In the genomic region with DNA sequence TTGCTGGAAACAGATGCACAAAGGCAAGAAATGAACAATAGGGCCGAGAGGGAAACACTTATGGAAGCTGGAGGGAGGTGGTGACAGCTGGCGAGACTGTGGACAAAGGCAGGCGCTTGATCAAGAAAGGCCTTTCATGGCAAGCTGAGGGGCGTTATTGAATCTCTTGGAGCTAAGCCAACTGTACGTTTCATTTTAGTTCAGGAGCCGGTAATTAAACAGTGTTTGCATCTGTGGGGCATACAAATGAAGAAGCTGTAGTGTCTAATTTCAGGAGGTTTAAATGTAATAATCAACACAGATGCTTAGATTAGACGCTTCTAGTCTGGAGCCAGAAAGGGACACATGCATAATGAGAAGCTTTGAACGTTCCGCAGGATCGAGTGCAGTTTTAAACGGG, we compare ENCODE assay signal across 12 mouse cellular contexts. TPM values are rescaled to one million over a fixed set of nuclear protein-coding genes. Genes with fewer than 3 reads are reported as not detected.
DNase-seq lines count a peak whose midpoint lies in the region; ATAC-seq lines count a peak whose summit lies in the region.
"Had no signal": no experiment of that assay in that cellular context is flagged by ENCODE, and none has a peak within 500 bp of the region (broad histone marks: within the 10 kb centered on the region; RNA-seq: fewer than 3 reads in every experiment).

No protein-coding gene starts in this region.

- no peak overlapping the region; the same call in 1 of the 2 replicates for H3K9ac ChIP-seq in forebrain, embryonic 15.5 days (replicated peaks)
- 0 out of 2 replicates have a peak overlapping the region, but pooled peaks have one; percentile 7 for H3K9ac ChIP-seq in midbrain, embryonic 12.5 days (replicated peaks)
- H3K9ac ChIP-seq: intestine, embryonic 15.5 days; limb, embryonic 12.5 days had no signal

- H3K4me1 ChIP-seq in forebrain, embryonic 15.5 days, result peaks cover 39% of the 10 kb centered on the region
- H3K4me1 ChIP-seq in midbrain, embryonic 12.5 days, result peaks cover 28% of the 10 kb centered on the region

- intact Hi-C loops in heart, postnatal 36 days (cut with DNase I), result no loop called here

- H3K4me2 ChIP-seq in forebrain, embryonic 15.5 days (replicated peaks), result peak overlapping the region; percentile 13
- H3K4me2 ChIP-seq in midbrain, embryonic 12.5 days (replicated peaks), result peak overlapping the region; percentile 22; the same call in 1 of the 2 replicates
- H3K4me2 ChIP-seq: intestine, embryonic 15.5 days; limb, embryonic 12.5 days had no signal

- peak; percentile 63 for ATAC-seq in forebrain, embryonic 15.5 days (replicated peaks)
- peak; percentile 39; the same call in 1 of the 2 replicates for ATAC-seq in midbrain, embryonic 12.5 days (ENCODE audit: low FRiP score, low read depth)
- ATAC-seq in megakaryocyte-erythroid progenitor cell, adult 5-6 weeks (replicated peaks; ENCODE audit: low FRiP score, low TSS enrichment, poor library complexity, severe bottlenecking), result no peak
- ATAC-seq: intestine, embryonic 15.5 days had no signal

- no peaks in the 10 kb centered on the region for H3K9me3 ChIP-seq in forebrain, embryonic 15.5 days
- 0 out of 2 replicates have a peak, but pooled peaks cover 3% of the 10 kb centered on the region for H3K9me3 ChIP-seq in midbrain, embryonic 12.5 days
- H3K9me3 ChIP-seq: intestine, embryonic 15.5 days; limb, embryonic 12.5 days had no signal

- peaks cover 12% of the 10 kb centered on the region for H3K36me3 ChIP-seq in forebrain, embryonic 15.5 days
- peaks cover 12% of the 10 kb centered on the region for H3K36me3 ChIP-seq in midbrain, embryonic 12.5 days

- WGBS in forebrain, embryonic 15.5 days, result 2% methylated on average over 11 of the region's 11 CpGs
- 36% methylated on average over 11 of the region's 11 CpGs for WGBS in midbrain, embryonic 12.5 days

- peak; percentile 22 for DNase-seq in MN1 (ENCODE audit: low spot score)
- DNase-seq in brain, adult 2 months (ENCODE audit: low read depth, low spot score), result peak; percentile 72
- no peak for DNase-seq in heart, postnatal 36 days
- DNase-seq in B cell, adult 2 months, result no peak
- DNase-seq: kidney, postnatal 4 days; lung, postnatal 10 days had no signal

- H3K4me3 ChIP-seq in forebrain, embryonic 15.5 days, result no peak overlapping the region
- no peak overlapping the region for H3K4me3 ChIP-seq in midbrain, embryonic 12.5 days
- H3K4me3 ChIP-seq: erythroblast, embryonic 14.5 days; intestine, embryonic 15.5 days; limb, embryonic 12.5 days had no signal

- H3K27me3 ChIP-seq in forebrain, embryonic 15.5 days, result no peaks in the 10 kb centered on the region
- H3K27me3 ChIP-seq in midbrain, embryonic 12.5 days, result no peaks in the 10 kb centered on the region; the same call in 1 of the 2 replicates
- H3K27me3 ChIP-seq: intestine, embryonic 15.5 days had no signal

- peak overlapping the region; percentile 91 for H3K27ac ChIP-seq in forebrain, embryonic 15.5 days (replicated peaks)
- peak overlapping the region; percentile 87 for H3K27ac ChIP-seq in midbrain, embryonic 12.5 days (replicated peaks)
- H3K27ac ChIP-seq: intestine, embryonic 15.5 days; limb, embryonic 12.5 days had no signal

RNA-seq across cellular contexts. Expression of a gene that starts 1.9 kb away (rescaled TPM):
- 188 and 190 TPM in 2 replicates for polyA plus RNA-seq in forebrain, embryonic 15.5 days (2015; fragmentation: Nextera tagmentation; extraction: Ambion mirVana)
- polyA plus RNA-seq in midbrain, embryonic 12.5 days (2016; fragmentation: Nextera tagmentation; extraction: Ambion mirVana), result 233 and 234 TPM in 2 replicates
- total RNA-seq in megakaryocyte-erythroid progenitor cell, adult 5-6 weeks (2014; fragmentation: Nextera tagmentation), result 140 and 150 TPM in 2 replicates
- 172 and 195 TPM in 2 replicates for total RNA-seq in megakaryocyte-erythroid progenitor cell, adult 5-6 weeks (2017)
- total RNA-seq in heart, postnatal 36 days (2021), result 10 to 100 TPM; 71.0 to 75.8 TPM

Comparison
In these comparisons a context has a peak if more than half of its experiments do, and no peak if none do; other contexts are left out.
1. DNase-seq: peak in MN1 (single experiment) and brain, adult 2 months (single experiment); none in heart, postnatal 36 days (0 of 2) and B cell, adult 2 months (0 of 2).